Mouse (Mus musculus) kidney, postnatal 10 days (tissue): Measurements from ENCODE around the gene Zbtb32.

Experiments used
- DNase-seq: peaks from one replicate; pipeline ENCODE4 v3.0.0; 2021; ENCODE audit warnings: mixed read lengths

Gene Zbtb32

GRCm38 (mm10) chr7:30598786-30599185 is at the start of gene Zbtb32:
TSS of gene Zbtb32 (minus strand) at chr7:30598909.
- DNase-seq: peak; percentile 4

GRCm38 (mm10) chr7:30639083-30639482 is 40.4 kb upstream of the Zbtb32 start:
- DNase-seq: no peak

- DNase-seq: no peak
Measured at GRCm38 (mm10) chr7:30636395-30636794, 37.7 kb upstream of the Zbtb32 start.

- DNase-seq: no peak
Measured at GRCm38 (mm10) chr7:30635752-30636151, 37.0 kb upstream of the Zbtb32 start, which contains the start of gene Etv2. TSS of gene Etv2 (minus strand) at chr7:30635852.

- peak; percentile 70 for DNase-seq
Measured at GRCm38 (mm10) chr7:30634621-30635020, 35.9 kb upstream of the Zbtb32 start.

GRCm38 (mm10) chr7:30633762-30634412 is 35.2 kb upstream of the Zbtb32 start:
- no peak for DNase-seq

- no peak for DNase-seq
Measured at GRCm38 (mm10) chr7:30629013-30629412, 30.3 kb upstream of the Zbtb32 start.

- DNase-seq: no peak
Measured at GRCm38 (mm10) chr7:30626647-30627046, 27.9 kb upstream of the Zbtb32 start.

GRCm38 (mm10) chr7:30625530-30626384 is 27.0 kb upstream of the Zbtb32 start, which contains the start of gene Cox6b1:
TSS of gene Cox6b1 (minus strand) at chr7:30626151.
- DNase-seq: peak; percentile 93

- DNase-seq: no peak
Measured at GRCm38 (mm10) chr7:30619202-30619601, 20.5 kb upstream of the Zbtb32 start.

- no peak for DNase-seq
Measured at GRCm38 (mm10) chr7:30618658-30619057, 19.9 kb upstream of the Zbtb32 start.

GRCm38 (mm10) chr7:30615049-30615760 is 16.5 kb upstream of the Zbtb32 start:
- no peak for DNase-seq

- DNase-seq: no peak
Measured at GRCm38 (mm10) chr7:30614454-30614853, 15.7 kb upstream of the Zbtb32 start.

- peak; percentile 81 for DNase-seq
Measured at GRCm38 (mm10) chr7:30613529-30614112, 14.9 kb upstream of the Zbtb32 start.

GRCm38 (mm10) chr7:30612654-30613402 is 14.1 kb upstream of the Zbtb32 start, which contains the start of gene Upk1a:
TSS of gene Upk1a (minus strand) at chr7:30612847.
- no peak for DNase-seq

- DNase-seq: no peak
Measured at GRCm38 (mm10) chr7:30610043-30610442, 11.3 kb upstream of the Zbtb32 start.

- DNase-seq: no peak
Measured at GRCm38 (mm10) chr7:30608476-30608875, 9.8 kb upstream of the Zbtb32 start.

- DNase-seq: peak; percentile 82
Measured at GRCm38 (mm10) chr7:30607706-30608309, 9.1 kb upstream of the Zbtb32 start.

- no peak for DNase-seq
Measured at GRCm38 (mm10) chr7:30604944-30605343, 6.2 kb upstream of the Zbtb32 start.

- no peak for DNase-seq
Measured at GRCm38 (mm10) chr7:30604424-30604823, 5.7 kb upstream of the Zbtb32 start.

- DNase-seq: peak; percentile 77
Measured at GRCm38 (mm10) chr7:30602583-30602982, 3.9 kb upstream of the Zbtb32 start.

GRCm38 (mm10) chr7:30600651-30601050 is 1.9 kb upstream of the Zbtb32 start:
- DNase-seq: peak; percentile 68
